Mouse (Mus musculus) forebrain, embryonic 10.5 days (tissue): ENCODE results near the gene Asb10. TPM values are rescaled to one million over a fixed set of nuclear protein-coding genes. Genes with fewer than 3 reads are reported as not detected.
A peak's percentile ranks its signal among the peaks of the same experiment; 100 is the strongest.

Experiments used
- DNase-seq: peaks from one replicate; pipeline ENCODE4 v3.0.0-alpha.2; 2017; ENCODE audit warnings: low spot score; ENCODE audit errors: extremely low spot score
- H3K27ac ChIP-seq: fragments of 300-500 bp; sonication (generic); 2 replicates; pipeline ENCODE4 v1.5.1; 2016; ENCODE audit warnings: mild to moderate bottlenecking
- H3K27me3 ChIP-seq: fragments of 300-500 bp; sonication (generic); 2 replicates; pipeline ENCODE4 v1.6.1; 2016; ENCODE audit warnings: mild to moderate bottlenecking; ENCODE audit not compliant: poor library complexity, severe bottlenecking
- H3K36me3 ChIP-seq: fragments of 300-500 bp; sonication (generic); replicated peaks from 2 replicates; pipeline ENCODE4 v1.6.1; 2016; ENCODE audit warnings: mild to moderate bottlenecking, moderate library complexity
- H3K4me1 ChIP-seq: fragments of 300-500 bp; sonication (generic); 2 replicates; pipeline ENCODE4 v1.6.1; 2016
- H3K4me3 ChIP-seq: fragments of 300-500 bp; sonication (generic); 2 replicates; pipeline ENCODE4 v1.5.1; 2016; ENCODE audit warnings: mild to moderate bottlenecking, moderate library complexity
- H3K9me3 ChIP-seq: fragments of 300-500 bp; sonication (generic); 2 replicates; pipeline ENCODE4 v1.6.1; 2016; ENCODE audit warnings: mild to moderate bottlenecking, moderate library complexity
- WGBS: fragments of 180-500 bp; shearing (Covaris S2); methylation state at CpG from one replicate; pipeline ENCODE4 v1.1.7; 2016; 5-methylcytosine and 5-hydroxymethylcytosine counted together
- polyA plus RNA-seq: library from polyadenylated mRNA; unstranded; fragments of >200 nt; fragmentation: Nextera tagmentation; extraction: Ambion mirVana; gene quantifications from 2 replicates; pipeline ENCODE4 v1.2.1, GENCODE M21; 2016

The Asb10 gene
- polyA plus RNA-seq, 1 experiment from 2014 or later, result 0.15 TPM

GRCm38 (mm10) chr5:24553621-24554244 lies 13.0 kb upstream of the Asb10 start:
- DNase-seq, result no peak
- no peaks in the 10 kb centered on the region; the same call in 1 of the 2 replicates for H3K9me3 ChIP-seq
- H3K36me3 ChIP-seq, result no peaks in the 10 kb centered on the region
- WGBS, result 80% methylated on average over 5 of the region's 5 CpGs
- H3K4me3 ChIP-seq, result no peak overlapping the region
- H3K27ac ChIP-seq, result no peak overlapping the region
- peaks cover 25% of the 10 kb centered on the region for H3K4me1 ChIP-seq
- peaks cover 35% of the 10 kb centered on the region for H3K27me3 ChIP-seq

- peak overlapping the region; percentile 31; the same call in 1 of the 2 replicates for H3K4me3 ChIP-seq
- peaks cover 35% of the 10 kb centered on the region for H3K27me3 ChIP-seq
- H3K4me1 ChIP-seq, result peaks cover 25% of the 10 kb centered on the region
- no peak for DNase-seq
- no peaks in the 10 kb centered on the region for H3K36me3 ChIP-seq
- WGBS, result 47% methylated on average over 2 of the region's 2 CpGs
- H3K27ac ChIP-seq, result peak overlapping the region; percentile 70
- H3K9me3 ChIP-seq, result no peaks in the 10 kb centered on the region; the same call in 1 of the 2 replicates
Observed at GRCm38 (mm10) chr5:24551317-24551688, 10.5 kb upstream of the Asb10 start.

- no peaks in the 10 kb centered on the region for H3K36me3 ChIP-seq
- H3K4me1 ChIP-seq, result peaks cover 25% of the 10 kb centered on the region
- DNase-seq, result no peak
- H3K27me3 ChIP-seq, result peaks cover 35% of the 10 kb centered on the region
- H3K27ac ChIP-seq, result peak overlapping the region; percentile 70
- WGBS, result 41% methylated on average over 26 of the region's 26 CpGs
- peak overlapping the region; percentile 31; the same call in 1 of the 2 replicates for H3K4me3 ChIP-seq
- H3K9me3 ChIP-seq, result no peaks in the 10 kb centered on the region; the same call in 1 of the 2 replicates
Observed at GRCm38 (mm10) chr5:24550598-24551316, 10.0 kb upstream of the Asb10 start.

GRCm38 (mm10) chr5:24542643-24543042 lies 1.9 kb upstream of the Asb10 start:
- H3K4me1 ChIP-seq, result peaks cover 21% of the 10 kb centered on the region
- 82% methylated on average over 7 of the region's 7 CpGs for WGBS
- DNase-seq, result no peak

GRCm38 (mm10) chr5:24541144-24541569 lies 379 bp upstream of the Asb10 start:
- WGBS, result 58% methylated on average over 6 of the region's 6 CpGs
- Histone ChIP-seq H3K27me3 (peaks cover 28% of the 10 kb centered on the region), H3K27ac (no peak overlapping the region), H3K36me3 (no peaks in the 10 kb centered on the region), H3K4me3 (no peak overlapping the region), H3K9me3 (no peaks in the 10 kb centered on the region), H3K4me1 (peaks cover 32% of the 10 kb centered on the region)
- no peak for DNase-seq

More at GRCm38 (mm10) chr5:24542643-24543042, 1.9 kb upstream of the Asb10 start:
- H3K36me3 ChIP-seq, result no peaks in the 10 kb centered on the region
- no peak overlapping the region for H3K4me3 ChIP-seq
- no peak overlapping the region for H3K27ac ChIP-seq
- peaks cover 24% of the 10 kb centered on the region for H3K27me3 ChIP-seq
- H3K9me3 ChIP-seq, result no peaks in the 10 kb centered on the region

- Histone ChIP-seq H3K4me3 (no peak overlapping the region), H3K4me1 (peaks cover 32% of the 10 kb centered on the region), H3K9me3 (no peaks in the 10 kb centered on the region), H3K27ac (0 out of 2 replicates have a peak overlapping the region, but pooled peaks have one; percentile 27), H3K27me3 (peaks cover 28% of the 10 kb centered on the region), H3K36me3 (no peaks in the 10 kb centered on the region)
- no peak for DNase-seq
- 86% methylated on average over 22 of the region's 22 CpGs for WGBS
Observed at GRCm38 (mm10) chr5:24539571-24540296, 1.0 kb downstream of the Asb10 start.

GRCm38 (mm10) chr5:24537618-24538017 lies 3.2 kb downstream of the Asb10 start:
- Histone ChIP-seq H3K4me1 (peaks cover 39% of the 10 kb centered on the region), H3K9me3 (no peaks in the 10 kb centered on the region), H3K4me3 (no peak overlapping the region), H3K36me3 (no peaks in the 10 kb centered on the region), H3K27me3 (peaks cover 42% of the 10 kb centered on the region), H3K27ac (0 out of 2 replicates have a peak overlapping the region, but pooled peaks have one; percentile 36)
- WGBS, result 71% methylated on average over 16 of the region's 16 CpGs
- no peak for DNase-seq

GRCm38 (mm10) chr5:24536511-24536910 lies 4.3 kb downstream of the Asb10 start:
- WGBS, result 85% methylated on average over 5 of the region's 5 CpGs
- Histone ChIP-seq H3K4me1 (peaks cover 39% of the 10 kb centered on the region), H3K4me3 (no peak overlapping the region), H3K27me3 (peaks cover 53% of the 10 kb centered on the region), H3K9me3 (no peaks in the 10 kb centered on the region), H3K36me3 (no peaks in the 10 kb centered on the region), H3K27ac (no peak overlapping the region)
- DNase-seq, result no peak

GRCm38 (mm10) chr5:24535731-24536130 lies 5.0 kb downstream of the Asb10 start:
- no peak overlapping the region for H3K4me3 ChIP-seq
- H3K36me3 ChIP-seq, result no peaks in the 10 kb centered on the region
- peaks cover 56% of the 10 kb centered on the region for H3K27me3 ChIP-seq
- no peak overlapping the region for H3K27ac ChIP-seq
- WGBS, result 84% methylated on average over 3 of the region's 3 CpGs
- H3K9me3 ChIP-seq, result no peaks in the 10 kb centered on the region
- DNase-seq, result no peak
- peaks cover 31% of the 10 kb centered on the region for H3K4me1 ChIP-seq

- no peak overlapping the region for H3K4me3 ChIP-seq
- H3K27ac ChIP-seq, result no peak overlapping the region
- H3K4me1 ChIP-seq, result peaks cover 35% of the 10 kb centered on the region
- no peaks in the 10 kb centered on the region for H3K9me3 ChIP-seq
- 59% methylated on average over 5 of the region's 5 CpGs for whole genome bisulfite sequencing
- DNase-seq, result no peak
- H3K27me3 ChIP-seq, result peaks cover 61% of the 10 kb centered on the region
- H3K36me3 ChIP-seq, result no peaks in the 10 kb centered on the region
Observed at GRCm38 (mm10) chr5:24534292-24534691, 6.5 kb downstream of the Asb10 start.

- no peak overlapping the region for H3K27ac ChIP-seq
- H3K27me3 ChIP-seq, result peaks cover 68% of the 10 kb centered on the region
- H3K4me3 ChIP-seq, result no peak overlapping the region
- H3K36me3 ChIP-seq, result no peaks in the 10 kb centered on the region
- H3K4me1 ChIP-seq, result peaks cover 38% of the 10 kb centered on the region
- no peaks in the 10 kb centered on the region for H3K9me3 ChIP-seq
- 58% methylated on average over 11 of the region's 11 CpGs for WGBS
- no peak for DNase-seq
Observed at GRCm38 (mm10) chr5:24533391-24533790, 7.4 kb downstream of the Asb10 start.

GRCm38 (mm10) chr5:24530042-24530689 lies 10.6 kb downstream of the Asb10 start:
- WGBS, result 23% methylated on average over 24 of the region's 24 CpGs
- Histone ChIP-seq H3K4me3 (no peak overlapping the region; the same call in 1 of the 2 replicates), H3K27me3 (peaks cover 89% of the 10 kb centered on the region), H3K9me3 (no peaks in the 10 kb centered on the region), H3K4me1 (peaks cover 51% of the 10 kb centered on the region), H3K27ac (no peak overlapping the region), H3K36me3 (no peaks in the 10 kb centered on the region)
- peak; percentile 89 for DNase-seq
